Mouse (Mus musculus) G1E (cell line): ENCODE measurements at regions not wholly inside any gene's neighbourhood (a gene's known extent, or its start where the extent isn't known, plus 50 kb on each side); places are given as distances from the start of the nearest gene placed in this dataset.

Source experiments
- ATAC-seq: 2 replicates; pipeline ENCODE4 v1.8.0; 2016; ENCODE audit warnings: mild to moderate bottlenecking; ENCODE audit not compliant: insufficient number of reproducible peaks, poor library complexity, low FRiP score, severe bottlenecking; ENCODE audit errors: extremely low read depth
- DNase-seq: peaks from one replicate; pipeline ENCODE4 v3.0.0; 2012; ENCODE audit warnings: low spot score
- H3K27me3 ChIP-seq: 2 replicates; pipeline ENCODE4 v1.6.1; 2012; ENCODE audit warnings: mild to moderate bottlenecking, low read length, inconsistent platforms; ENCODE audit not compliant: insufficient read depth
- H3K36me3 ChIP-seq: replicated peaks from 2 replicates; pipeline ENCODE3; 2012; ENCODE audit warnings: mild to moderate bottlenecking, inconsistent platforms
- H3K4me1 ChIP-seq: 2 replicates; pipeline ENCODE4 v1.6.1; 2012; ENCODE audit warnings: low read depth, low read length, inconsistent platforms, mixed read lengths; ENCODE audit not compliant: insufficient read depth
- H3K4me3 ChIP-seq: 2 replicates; pipeline ENCODE4 v1.5.1; 2012; ENCODE audit warnings: low read depth, mild to moderate bottlenecking, inconsistent platforms, low read length, moderate library complexity, mixed read lengths
- H3K9me3 ChIP-seq: replicated peaks from 2 replicates; pipeline ENCODE4 v1.6.1; 2012; ENCODE audit warnings: inconsistent platforms
- CTCF ChIP-seq: IDR thresholded peaks from 2 replicates; pipeline ENCODE4 v1.5.1; 2012; ENCODE audit warnings: low read depth, low read length, inconsistent platforms, mixed read lengths
- GATA1 ChIP-seq: IDR thresholded peaks from 2 replicates; pipeline ENCODE4 v1.6.1; 2012; ENCODE audit warnings: borderline replicate concordance, low read length, inconsistent platforms, mixed read lengths
- GATA2 ChIP-seq: IDR thresholded peaks from 2 replicates; pipeline ENCODE4 v1.6.1; 2012; ENCODE audit warnings: low read depth, low read length, inconsistent platforms, borderline replicate concordance
- POLR2AphosphoS5 ChIP-seq: IDR thresholded peaks from 2 replicates; pipeline ENCODE4 v1.6.1; 2012; ENCODE audit warnings: low read depth, low read length, inconsistent platforms; ENCODE audit not compliant: insufficient replicate concordance
- TAL1 ChIP-seq: conservative IDR thresholded peaks from 2 replicates; pipeline ENCODE4 v1.6.1; 2012; ENCODE audit warnings: low read depth, low read length, inconsistent platforms, mixed read lengths

DNA sequence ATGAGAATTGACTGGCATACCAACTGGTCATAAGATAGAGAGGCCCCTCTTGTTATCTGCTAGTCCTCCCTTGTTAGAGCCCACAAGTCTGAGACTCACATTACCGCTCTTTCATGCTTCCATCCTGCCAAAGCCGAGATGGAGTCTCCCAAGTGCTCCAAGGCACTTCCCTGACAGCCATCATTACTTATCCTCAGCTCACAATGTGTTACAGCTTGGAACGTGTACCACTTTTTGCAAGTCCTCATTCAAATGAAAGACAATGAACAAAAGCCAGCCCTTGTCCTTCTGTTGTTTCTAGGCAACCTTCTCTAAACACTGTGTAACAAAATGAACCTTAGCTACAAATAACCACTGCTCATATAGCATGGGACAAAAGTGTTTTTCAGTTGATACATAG is 102.6 kb upstream of the Mtap start:
- no peak for ATAC-seq
- TF ChIP-seq GATA2 (no peak), CTCF (no peak), POLR2AphosphoS5 (no peak)

GRCm38 (mm10) chr4:89012681-89013353 is 124.1 kb upstream of the Mtap start:
- Histone ChIP-seq H3K4me1 (no peaks in the 10 kb centered on the region), H3K27me3 (no peaks in the 10 kb centered on the region), H3K4me3 (no peak overlapping the region), H3K9me3 (peaks cover 2% of the 10 kb centered on the region; the same call in 1 of the 2 replicates), H3K36me3 (no peaks in the 10 kb centered on the region)
- DNase-seq = no peak
- TF ChIP-seq GATA1 (no peak), POLR2AphosphoS5 (no peak), GATA2 (no peak), TAL1 (no peak), CTCF (no peak)
- no peak for ATAC-seq

More for the DNA sequence above, 102.6 kb upstream of the Mtap start:
- no peak for DNase-seq
- H3K36me3 ChIP-seq = no peaks in the 10 kb centered on the region
- peaks cover 17% of the 10 kb centered on the region for H3K9me3 ChIP-seq
- H3K4me1 ChIP-seq = no peaks in the 10 kb centered on the region
- no peak overlapping the region for H3K4me3 ChIP-seq
- no peaks in the 10 kb centered on the region for H3K27me3 ChIP-seq

GRCm38 (mm10) chr4:89008561-89008960 is 128.4 kb upstream of the Mtap start:
- no peaks in the 10 kb centered on the region for H3K4me1 ChIP-seq
- no peaks in the 10 kb centered on the region for H3K36me3 ChIP-seq
- ATAC-seq (no peak), DNase-seq (no peak)
- H3K9me3 ChIP-seq = peaks cover 8% of the 10 kb centered on the region; the same call in 1 of the 2 replicates
- no peaks in the 10 kb centered on the region for H3K27me3 ChIP-seq
- no peak overlapping the region for H3K4me3 ChIP-seq
- TF ChIP-seq GATA1 (no peak), POLR2AphosphoS5 (no peak), GATA2 (no peak), TAL1 (no peak)

DNA sequence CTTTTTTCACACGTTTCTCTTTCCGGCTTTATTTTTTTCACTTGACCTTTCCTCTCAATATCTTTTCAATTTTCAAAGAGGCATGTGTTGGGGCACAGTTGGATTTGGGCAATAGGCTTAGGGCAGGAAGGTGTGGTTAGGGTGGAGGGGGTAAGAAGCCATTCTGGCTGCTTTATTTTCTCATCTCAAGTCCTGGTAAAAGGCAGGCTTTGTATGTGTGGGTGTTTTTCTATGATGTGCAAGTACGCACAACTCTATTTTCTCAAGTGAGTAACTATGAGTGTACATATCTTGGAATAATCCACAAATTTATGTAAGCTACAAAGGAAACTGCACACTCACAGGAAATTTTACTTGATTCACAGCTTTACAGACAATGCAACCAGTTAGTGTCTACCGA is 121.5 kb upstream of the Ifne start:
- no peaks in the 10 kb centered on the region for H3K4me1 ChIP-seq

DNA sequence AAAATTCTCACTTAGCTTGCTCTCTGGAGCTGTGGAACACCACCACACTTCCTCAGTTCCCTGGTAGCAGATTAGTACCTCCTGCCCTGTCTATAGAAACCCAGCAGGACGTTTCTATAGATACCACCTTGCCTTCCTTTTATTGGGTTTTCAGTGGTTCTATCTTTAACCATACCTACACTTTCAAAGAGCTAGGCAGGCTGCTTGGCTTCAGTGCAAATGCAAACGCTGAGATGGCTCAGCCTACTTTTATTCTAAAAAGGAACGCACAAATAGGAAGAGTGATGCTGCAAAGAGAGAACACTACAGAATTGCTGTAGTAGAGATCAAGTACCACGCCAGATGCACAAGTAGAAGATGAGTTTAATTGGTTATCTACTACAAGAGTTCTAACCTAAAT is 120.9 kb upstream of the Ifne start:
- TF ChIP-seq GATA2 = no peak
- no peak for TF ChIP-seq GATA1
- TF ChIP-seq POLR2AphosphoS5 = no peak
- TF ChIP-seq TAL1 = no peak
- TF ChIP-seq CTCF = no peak
- Histone ChIP-seq H3K9me3 (peaks cover 11% of the 10 kb centered on the region; the same call in 1 of the 2 replicates), H3K4me3 (no peak overlapping the region), H3K4me1 (no peaks in the 10 kb centered on the region), H3K36me3 (no peaks in the 10 kb centered on the region), H3K27me3 (no peaks in the 10 kb centered on the region)
- ATAC-seq (no peak), DNase-seq (no peak)

More for the DNA sequence above, 121.5 kb upstream of the Ifne start:
- no peak for DNase-seq
- no peaks in the 10 kb centered on the region for H3K36me3 ChIP-seq
- ATAC-seq = no peak
- H3K9me3 ChIP-seq = peaks cover 11% of the 10 kb centered on the region; the same call in 1 of the 2 replicates
- no peak overlapping the region for H3K4me3 ChIP-seq
- H3K27me3 ChIP-seq = no peaks in the 10 kb centered on the region
- TF ChIP-seq CTCF = no peak
- TF ChIP-seq GATA2 = no peak
- TF ChIP-seq GATA1 = no peak
- TF ChIP-seq POLR2AphosphoS5 = no peak
- no peak for TF ChIP-seq TAL1

DNA sequence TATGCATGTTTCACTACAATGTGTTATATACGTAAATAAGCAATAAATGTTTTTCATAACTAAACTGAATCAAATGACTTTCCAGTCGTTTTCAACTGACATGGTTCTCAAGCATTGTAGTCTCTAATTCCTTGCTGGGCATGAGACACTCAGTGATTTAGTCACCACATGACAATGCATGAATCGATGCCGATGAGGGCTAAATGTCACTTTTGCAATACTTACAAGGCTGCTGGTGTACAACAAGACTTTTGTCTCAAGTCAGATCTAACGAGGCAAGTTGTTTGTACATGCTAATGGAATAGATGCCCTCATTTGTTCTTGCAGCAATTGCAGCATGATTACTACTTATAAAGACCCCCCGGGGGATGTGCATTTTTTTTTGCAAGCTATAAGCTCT is 120.2 kb upstream of the Ifne start:
- no peaks in the 10 kb centered on the region for H3K4me1 ChIP-seq
- TF ChIP-seq TAL1 (no peak), CTCF (no peak), GATA1 (no peak), GATA2 (no peak), POLR2AphosphoS5 (no peak)
- no peak for DNase-seq
- no peaks in the 10 kb centered on the region for H3K36me3 ChIP-seq
- no peak overlapping the region for H3K4me3 ChIP-seq
- H3K9me3 ChIP-seq = peaks cover 11% of the 10 kb centered on the region; the same call in 1 of the 2 replicates
- no peaks in the 10 kb centered on the region for H3K27me3 ChIP-seq
- no peak for ATAC-seq

DNA sequence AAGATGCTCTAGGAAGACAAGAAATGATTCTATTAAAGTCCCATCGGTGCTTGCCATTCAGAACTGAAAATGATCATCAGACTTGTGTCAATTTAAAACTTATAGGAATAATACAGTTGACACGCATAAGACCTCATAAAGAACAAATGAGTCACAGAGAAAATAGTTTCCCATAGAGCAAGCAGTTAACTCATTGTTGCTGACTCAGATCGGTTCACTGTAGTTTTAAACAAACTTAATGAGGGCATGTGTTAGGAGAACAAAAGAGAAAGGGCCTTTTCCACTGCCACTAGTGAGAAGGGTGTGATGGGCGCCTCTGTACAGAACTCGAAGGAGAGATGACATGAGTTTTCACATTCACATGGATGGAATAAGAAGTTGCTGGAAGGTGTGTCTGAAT is 118.3 kb upstream of the Ifne start:
- H3K4me3 ChIP-seq = no peak overlapping the region
- H3K27me3 ChIP-seq = no peaks in the 10 kb centered on the region
- DNase-seq (no peak), ATAC-seq (no peak)
- TF ChIP-seq GATA1 (no peak), CTCF (no peak), GATA2 (no peak), TAL1 (no peak), POLR2AphosphoS5 (no peak)
- no peaks in the 10 kb centered on the region for H3K4me1 ChIP-seq
- no peaks in the 10 kb centered on the region for H3K36me3 ChIP-seq
- H3K9me3 ChIP-seq = peaks cover 7% of the 10 kb centered on the region; the same call in 1 of the 2 replicates
